Mouse (Mus musculus) mesoderm, embryonic 11.5 days (tissue): ENCODE measurements around the gene Adam22.
A peak's percentile ranks its signal among the peaks of the same experiment; 100 is the strongest.
"Not testable (repeated sequence)": the region's sequence is repeated elsewhere in the genome, so short reads cannot be mapped to it uniquely, and the experiment has no call there.

Source experiments
- DNase-seq: peaks from one replicate; pipeline ENCODE4 v3.0.0-alpha.2; 2012; ENCODE audit warnings: low read depth, low spot score

Adam22 gene

GRCm38 (mm10) chr5:8062469-8062868 lies 305.5 kb downstream of the Adam22 start:
- DNase-seq, result no peak

DNA sequence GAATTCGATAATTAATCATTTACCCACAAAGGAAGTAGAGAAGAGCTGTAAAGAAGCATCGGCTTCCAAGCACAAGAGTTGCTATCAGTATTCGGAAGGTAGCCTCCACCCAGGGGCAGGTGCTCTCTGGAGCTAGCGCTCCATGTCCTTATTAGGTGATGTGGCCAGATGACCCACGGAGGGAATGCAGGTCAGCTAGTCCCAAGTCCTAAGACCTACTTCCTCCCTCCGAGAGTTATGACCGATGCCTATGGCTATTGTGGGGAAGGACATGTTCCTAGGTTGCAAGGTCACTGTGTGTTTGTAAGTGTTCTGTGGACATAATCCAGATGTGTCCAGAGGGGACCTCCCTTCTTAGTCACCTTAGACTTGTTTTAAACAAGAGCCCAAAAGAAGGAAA lies 309.9 kb downstream of the Adam22 start:
- no peak for DNase-seq

GRCm38 (mm10) chr5:8057018-8057323 lies 311.0 kb downstream of the Adam22 start:
- no peak for DNase-seq

DNA sequence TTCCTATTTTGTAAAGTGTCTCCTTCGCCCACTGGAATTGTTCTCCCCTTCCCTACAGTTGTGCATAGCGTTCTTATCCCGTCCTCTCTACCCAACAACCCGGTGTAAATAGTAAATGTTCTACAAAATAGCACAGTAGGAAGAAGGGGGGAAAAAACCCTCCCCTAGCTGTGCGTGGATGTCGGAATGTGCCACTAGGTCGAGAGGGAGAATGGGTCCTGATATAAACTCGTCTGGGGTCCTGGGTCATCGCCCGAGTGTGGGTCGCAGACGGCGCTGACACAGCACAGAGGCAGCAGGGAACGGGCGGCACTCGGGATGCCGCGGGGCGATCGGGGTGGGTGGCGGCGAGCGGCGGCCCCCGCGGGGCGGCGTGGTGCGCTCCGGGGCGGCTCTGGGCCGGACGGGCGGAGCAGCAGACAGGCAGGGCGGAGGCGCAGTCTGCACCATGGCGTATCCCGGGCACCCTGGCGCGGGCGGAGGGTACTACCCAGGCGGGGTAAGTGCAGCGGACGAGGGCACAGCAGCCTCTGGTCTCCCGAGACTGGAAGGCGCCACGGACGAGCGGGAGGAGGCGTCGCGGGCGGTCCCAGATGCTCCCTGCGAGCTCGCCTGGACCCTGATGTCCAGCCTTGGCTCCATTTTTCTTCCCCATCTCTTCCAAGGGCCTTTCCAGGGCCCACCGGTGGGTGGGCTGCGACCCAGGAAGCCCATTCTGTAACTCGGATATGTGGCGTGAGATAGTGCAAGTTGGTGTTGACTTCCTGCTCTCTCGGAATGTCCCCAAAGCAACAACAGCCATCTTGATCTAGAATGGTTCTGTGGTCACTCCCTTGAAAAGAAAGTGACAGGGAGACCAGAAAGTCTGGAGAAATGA lies 311.6 kb downstream of the Adam22 start:
- peak; percentile 58 for DNase-seq

DNA sequence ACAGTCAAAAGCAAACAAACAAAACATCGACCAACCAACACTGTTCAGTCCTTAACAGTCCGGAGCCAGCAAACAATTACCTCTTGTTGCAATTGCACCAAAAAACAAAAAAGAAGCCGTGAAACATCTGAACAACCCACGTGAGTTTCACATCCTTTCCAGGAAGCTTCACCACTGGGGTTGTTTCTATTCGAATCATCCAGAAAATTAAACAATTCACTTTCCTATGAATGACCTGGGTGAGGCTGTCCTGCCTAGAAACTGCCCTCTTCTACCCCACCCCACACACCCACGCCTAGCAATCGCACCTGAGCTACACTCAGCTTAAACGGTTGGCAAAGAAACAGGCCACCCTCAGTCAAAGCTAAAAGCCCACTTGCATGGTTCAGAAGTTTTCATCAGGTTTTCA lies 312.2 kb downstream of the Adam22 start:
- no peak for DNase-seq

DNA sequence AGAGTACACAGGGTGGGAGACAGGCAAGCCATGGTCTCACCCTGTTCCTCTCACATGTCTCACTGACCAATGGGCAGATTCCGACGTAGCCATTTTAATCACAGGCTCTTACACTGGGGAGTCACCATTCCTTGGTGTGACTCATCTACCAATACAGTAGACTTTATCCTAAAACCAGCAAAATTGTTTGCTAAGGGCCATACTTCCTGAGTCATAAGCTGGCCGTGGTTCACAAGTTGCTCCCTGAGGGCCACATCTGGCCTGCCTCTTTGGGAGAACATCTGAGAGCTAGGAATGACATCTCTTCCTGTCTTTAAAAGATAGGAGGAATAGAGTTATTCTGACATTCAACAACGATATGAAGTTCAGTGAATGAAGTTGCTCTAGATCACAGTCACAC lies 314.1 kb downstream of the Adam22 start:
- no peak for DNase-seq

DNA sequence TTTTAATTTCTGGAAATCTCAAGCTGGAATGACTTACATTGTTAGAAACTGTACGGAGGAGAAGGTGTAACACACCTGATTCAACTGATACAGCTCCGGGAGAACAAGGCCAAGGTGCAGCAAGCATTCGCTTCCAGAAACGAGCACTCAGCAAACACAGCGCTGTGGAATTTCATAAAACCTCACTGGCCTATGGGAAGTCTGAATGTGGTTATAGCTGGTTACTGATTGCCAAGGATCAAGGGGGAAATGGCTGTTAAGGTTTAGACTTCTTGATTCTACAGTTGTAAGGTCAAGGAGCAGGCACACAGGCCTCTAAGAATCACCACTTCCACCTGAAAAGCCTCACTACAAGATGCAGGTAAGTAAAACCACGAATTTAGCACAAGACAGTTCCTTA lies 322.1 kb downstream of the Adam22 start, which contains the start of gene Sri:
Sri (plus strand) TSS at position 224 of the 400 bp plus-strand sequence.
- no peak for DNase-seq

- not testable (repeated sequence) for DNase-seq
These were observed 333.4 kb downstream of the Adam22 start for GRCm38 (mm10) chr5:8034596-8034995.
